Mouse (Mus musculus) colon, adult 2 months (tissue): Measurements from ENCODE around the gene Dbx2. TPM values are rescaled to one million over a fixed set of nuclear protein-coding genes. Genes with fewer than 3 reads are reported as not detected.

Experiments
- polyA plus RNA-seq: library from polyadenylated mRNA; depleted of rRNA; stranded (reverse); fragments of >200 nt; gene quantifications from 2 replicates; pipeline ENCODE4 v1.2.3, GENCODE M21; 2012; rRNA removed

The Dbx2 gene
- polyA plus RNA-seq: 0.07 TPM in 1 of 2 replicates, not detected in the other

DNA sequence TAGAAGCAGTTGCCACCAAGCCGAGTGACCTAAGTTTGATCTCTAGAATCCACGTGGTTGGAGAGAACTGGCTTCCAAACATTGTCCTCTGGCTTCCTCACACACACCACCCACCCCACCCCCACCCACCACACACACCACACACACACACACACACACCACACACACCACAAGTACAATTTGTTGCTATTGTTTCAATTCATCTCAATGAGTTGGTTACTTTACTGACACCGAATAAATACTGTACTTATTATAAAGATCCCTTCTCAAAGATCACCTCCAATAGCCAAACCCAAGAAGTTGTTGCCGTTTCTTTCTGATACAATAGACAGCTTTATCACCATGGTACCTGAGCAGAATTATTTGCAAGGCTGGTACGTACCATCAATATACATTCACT, at the start of gene Dbx2:
Gene Dbx2 (minus strand): TSS at position 101 of the 400 bp plus-strand sequence.

Other genes starting within 250 kb of the Dbx2 start
- gene Nell2, start 127.4 kb downstream of the Dbx2 start, polyA plus RNA-seq: 1.0 TPM in 2 replicates
- gene Ano6, start 134.9 kb upstream of the Dbx2 start, polyA plus RNA-seq: 15.6 and 16.6 TPM in 2 replicates